Mouse (Mus musculus) liver, postnatal 0 days (tissue): ENCODE measurements around the gene Ihh.

Experiments used
- CTCF ChIP-seq: sonication (generic); IDR thresholded peaks from 2 replicates; pipeline ENCODE4 v1.5.1; 2016; ENCODE audit warnings: antibody characterized with exemption, low read depth
- EP300 ChIP-seq: IDR thresholded peaks from 2 replicates; pipeline ENCODE4 v1.6.1; 2016; ENCODE audit warnings: antibody characterized with exemption, low read depth, mild to moderate bottlenecking

DNA sequence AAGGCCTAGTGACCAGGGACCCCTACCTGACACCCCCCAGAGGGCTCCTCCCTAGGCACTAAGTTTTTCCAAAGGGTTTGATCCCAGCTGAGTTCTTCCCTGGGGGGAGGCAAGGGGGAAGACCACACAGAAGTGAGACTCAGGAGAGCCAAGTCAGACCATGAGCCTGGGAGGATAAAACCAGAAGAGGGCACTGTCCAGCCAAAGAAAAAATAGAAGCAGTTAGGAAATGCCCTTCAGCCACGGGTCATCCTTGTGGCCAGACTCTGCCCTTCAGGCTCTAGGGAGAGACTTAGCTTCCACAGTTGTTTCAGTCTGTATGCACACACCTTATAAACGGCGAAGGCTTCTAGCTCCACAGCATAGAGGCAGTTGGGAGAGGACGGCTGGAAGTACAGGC lies 27.0 kb downstream of the Ihh start:
- TF ChIP-seq CTCF (no peak; the same call in 1 of the 2 replicates), EP300 (no peak)
